Mouse (Mus musculus) stomach, embryonic 14.5 days (tissue): ENCODE measurements at regions not wholly inside any gene's neighbourhood (a gene's known extent, or its start where the extent isn't known, plus 50 kb on each side); places are given as distances from the start of the nearest gene placed in this dataset.
A peak's percentile ranks its signal among the peaks of the same experiment; 100 is the strongest.

Experiments used
- ATAC-seq: fragments of 200-750 bp; cut with Nextera tagmentation; 2 replicates; pipeline ENCODE4 v1.8.0; 2017; ENCODE audit warnings: low read depth, moderate TSS enrichment; ENCODE audit not compliant: insufficient number of reproducible peaks, insufficient read depth, low FRiP score
- H3K27ac ChIP-seq: fragments of 300-500 bp; sonication (generic); 2 replicates; pipeline ENCODE4 v1.5.1; 2014; ENCODE audit warnings: mild to moderate bottlenecking, low read length, moderate library complexity, mixed read lengths
- H3K27me3 ChIP-seq: fragments of 300-500 bp; sonication (generic); 2 replicates; pipeline ENCODE4 v1.6.1; 2014; ENCODE audit warnings: low read length, control low read depth, mixed read lengths; ENCODE audit not compliant: control insufficient read depth, insufficient read depth
- H3K36me3 ChIP-seq: fragments of 300-500 bp; sonication (generic); 2 replicates; pipeline ENCODE4 v1.6.1; 2014; ENCODE audit warnings: mild to moderate bottlenecking, control low read depth, low read length, moderate library complexity, mixed read lengths; ENCODE audit not compliant: control insufficient read depth, insufficient read depth
- H3K4me1 ChIP-seq: fragments of 300-500 bp; sonication (generic); 2 replicates; pipeline ENCODE4 v1.6.1; 2014; ENCODE audit warnings: low read length, control low read depth, mixed read lengths; ENCODE audit not compliant: control insufficient read depth, insufficient read depth
- H3K4me2 ChIP-seq: fragments of 300-500 bp; sonication (generic); replicated peaks from 2 replicates; pipeline ENCODE4 v1.6.1; 2014; ENCODE audit warnings: low read depth, low read length, control low read depth
- H3K4me3 ChIP-seq: fragments of 300-500 bp; sonication (generic); 2 replicates; pipeline ENCODE4 v1.5.1; 2014; ENCODE audit warnings: low read depth, low read length, control low read depth
- H3K9ac ChIP-seq: fragments of 300-500 bp; sonication (generic); replicated peaks from 2 replicates; pipeline ENCODE4 v1.6.1; 2014; ENCODE audit warnings: low read depth, mild to moderate bottlenecking, control low read depth, low read length, moderate library complexity, mixed read lengths
- H3K9me3 ChIP-seq: fragments of 300-500 bp; sonication (generic); 2 replicates; pipeline ENCODE4 v1.6.1; 2016; ENCODE audit warnings: low read depth, low read length, control low read depth; ENCODE audit not compliant: control insufficient read depth
- WGBS: fragments of 180-500 bp; shearing (Covaris S2); extraction: QIAGEN DNeasy Blood & Tissue Kit; methylation state at CpG from one replicate; pipeline ENCODE4 v1.1.7; 2014; 5-methylcytosine and 5-hydroxymethylcytosine counted together

- 66% methylated on average over 8 of the region's 8 CpGs for WGBS
- Histone ChIP-seq H3K27ac (peak overlapping the region; percentile 71; the same call in 1 of the 2 replicates), H3K4me2 (no peak overlapping the region), H3K36me3 (no peaks in the 10 kb centered on the region), H3K27me3 (no peaks in the 10 kb centered on the region), H3K4me3 (no peak overlapping the region), H3K9ac (no peak overlapping the region), H3K9me3 (no peaks in the 10 kb centered on the region), H3K4me1 (peaks cover 31% of the 10 kb centered on the region)
- ATAC-seq = no peak
These were observed 161.7 kb downstream of the Ly86 start for GRCm38 (mm10) chr13:37506701-37507100.

- H3K36me3 ChIP-seq = no peaks in the 10 kb centered on the region
- peaks cover 31% of the 10 kb centered on the region for H3K4me1 ChIP-seq
- no peak overlapping the region for H3K4me2 ChIP-seq
- no peak overlapping the region for H3K4me3 ChIP-seq
- no peaks in the 10 kb centered on the region for H3K27me3 ChIP-seq
- H3K9me3 ChIP-seq = no peaks in the 10 kb centered on the region
- ATAC-seq = peak; percentile 47; the same call in 1 of the 2 replicates
- WGBS = 67% methylated on average over 5 of the region's 5 CpGs
- no peak overlapping the region for H3K9ac ChIP-seq
- H3K27ac ChIP-seq = peak overlapping the region; percentile 71; the same call in 1 of the 2 replicates
These were observed 162.1 kb downstream of the Ly86 start for GRCm38 (mm10) chr13:37507146-37507545.

GRCm38 (mm10) chr13:37508385-37509351 is 163.7 kb downstream of the Ly86 start:
- 31% methylated on average over 19 of the region's 19 CpGs for whole genome bisulfite sequencing
- no peak overlapping the region; the same call in 1 of the 2 replicates for H3K4me2 ChIP-seq
- H3K9ac ChIP-seq = no peak overlapping the region
- no peaks in the 10 kb centered on the region for H3K9me3 ChIP-seq
- no peaks in the 10 kb centered on the region for H3K36me3 ChIP-seq
- H3K27me3 ChIP-seq = no peaks in the 10 kb centered on the region
- peak; percentile 57 for ATAC-seq
- H3K4me3 ChIP-seq = no peak overlapping the region
- peak overlapping the region; percentile 85 for H3K27ac ChIP-seq
- peaks cover 35% of the 10 kb centered on the region for H3K4me1 ChIP-seq

GRCm38 (mm10) chr13:37509352-37509851 is 164.4 kb downstream of the Ly86 start:
- Histone ChIP-seq H3K9ac (no peak overlapping the region), H3K36me3 (no peaks in the 10 kb centered on the region), H3K4me3 (no peak overlapping the region), H3K9me3 (no peaks in the 10 kb centered on the region), H3K27me3 (no peaks in the 10 kb centered on the region), H3K27ac (peak overlapping the region; percentile 85), H3K4me2 (peak overlapping the region; percentile 23), H3K4me1 (peaks cover 37% of the 10 kb centered on the region)
- 2% methylated on average over 11 of the region's 12 CpGs for WGBS
- peak; percentile 44; the same call in 1 of the 2 replicates for ATAC-seq

GRCm38 (mm10) chr13:37510511-37510910 is 165.5 kb downstream of the Ly86 start:
- Histone ChIP-seq H3K4me3 (no peak overlapping the region), H3K9me3 (no peaks in the 10 kb centered on the region), H3K27ac (peak overlapping the region; percentile 85; the same call in 1 of the 2 replicates), H3K4me2 (no peak overlapping the region), H3K9ac (no peak overlapping the region), H3K36me3 (no peaks in the 10 kb centered on the region), H3K27me3 (no peaks in the 10 kb centered on the region), H3K4me1 (peaks cover 37% of the 10 kb centered on the region)
- ATAC-seq = no peak
- 87% methylated on average over 6 of the region's 6 CpGs for WGBS

GRCm38 (mm10) chr13:37511006-37511405 is 166.0 kb downstream of the Ly86 start:
- H3K27me3 ChIP-seq = no peaks in the 10 kb centered on the region
- 76% methylated on average over 6 of the region's 6 CpGs for WGBS
- H3K4me2 ChIP-seq = no peak overlapping the region
- H3K4me1 ChIP-seq = peaks cover 35% of the 10 kb centered on the region
- no peak for ATAC-seq
- no peaks in the 10 kb centered on the region for H3K36me3 ChIP-seq
- no peak overlapping the region for H3K27ac ChIP-seq
- H3K9me3 ChIP-seq = no peaks in the 10 kb centered on the region
- H3K4me3 ChIP-seq = no peak overlapping the region
- H3K9ac ChIP-seq = no peak overlapping the region

GRCm38 (mm10) chr13:37511406-37511805 is 166.4 kb downstream of the Ly86 start:
- peaks cover 33% of the 10 kb centered on the region for H3K4me1 ChIP-seq
- no peaks in the 10 kb centered on the region for H3K9me3 ChIP-seq
- no peak overlapping the region for H3K27ac ChIP-seq
- no peaks in the 10 kb centered on the region for H3K36me3 ChIP-seq
- no peak for ATAC-seq
- no peaks in the 10 kb centered on the region for H3K27me3 ChIP-seq
- no peak overlapping the region for H3K4me3 ChIP-seq
- WGBS = 64% methylated on average over 4 of the region's 4 CpGs
- H3K9ac ChIP-seq = no peak overlapping the region
- no peak overlapping the region for H3K4me2 ChIP-seq

- 49% methylated on average over 3 of the region's 3 CpGs for WGBS
- no peak overlapping the region for H3K27ac ChIP-seq
- no peak for ATAC-seq
These were observed 167.8 kb downstream of the Ly86 start for GRCm38 (mm10) chr13:37512781-37513180.

More at GRCm38 (mm10) chr13:37512781-37513180, 167.8 kb downstream of the Ly86 start:
- no peaks in the 10 kb centered on the region for H3K27me3 ChIP-seq
- no peak overlapping the region for H3K4me3 ChIP-seq
- no peak overlapping the region for H3K4me2 ChIP-seq
- H3K36me3 ChIP-seq = no peaks in the 10 kb centered on the region
- peaks cover 33% of the 10 kb centered on the region for H3K4me1 ChIP-seq
- no peak overlapping the region for H3K9ac ChIP-seq
- H3K9me3 ChIP-seq = no peaks in the 10 kb centered on the region
